Mouse (Mus musculus): ENCODE results near the gene Ddx51. TPM values are rescaled to one million over a fixed set of nuclear protein-coding genes. Genes with fewer than 3 reads are reported as not detected.

The Ddx51 gene
- 13.9 and 14.8 TPM in 2 replicates for polyA plus RNA-seq (2015; fragmentation: Nextera tagmentation; extraction: Ambion mirVana)

GRCm38 (mm10) chr5:110652719-110653648, at the start of gene Ddx51, which contains the start of gene Noc4l:
TSS of gene Ddx51 (plus strand) at chr5:110653451.
TSS of gene Noc4l (minus strand) at chr5:110653417.
- Histone ChIP-seq H3K4me1 (ENCODE audit: control insufficient read depth, insufficient read depth, low read length) (peaks cover 13% of the 10 kb centered on the region), H3K36me3 (ENCODE audit: control insufficient read depth, insufficient read depth) (peaks cover 44% of the 10 kb centered on the region), H3K9me3 (replicated peaks; ENCODE audit: control insufficient read depth, low read length) (no peaks in the 10 kb centered on the region), H3K4me3 (ENCODE audit: low read length) (peak within 1 kb of the TSS; percentile 96), H3K27ac (ENCODE audit: low read length) (no peak within 1 kb of the TSS; the same call in 1 of the 2 replicates), H3K4me2 (ENCODE audit: low read depth, low read length) (peak within 1 kb of the TSS; percentile 80), H3K9ac (ENCODE audit: low read length) (peak within 1 kb of the TSS; percentile 93), H3K27me3 (ENCODE audit: control insufficient read depth, insufficient read depth, low read length) (no peaks in the 10 kb centered on the region)
- WGBS: 1% methylated on average over 91 of the region's 91 CpGs
- peak; percentile 72 for ATAC-seq (replicated peaks; ENCODE audit: extremely low read depth, insufficient read depth, low FRiP score)

- ATAC-seq (replicated peaks; ENCODE audit: extremely low read depth, insufficient read depth, low FRiP score): no peak
- Histone ChIP-seq H3K4me1 (ENCODE audit: control insufficient read depth, insufficient read depth, low read length) (no peaks in the 10 kb centered on the region), H3K4me2 (ENCODE audit: low read depth, low read length) (no peak overlapping the region), H3K27ac (ENCODE audit: low read length) (no peak overlapping the region), H3K9me3 (replicated peaks; ENCODE audit: control insufficient read depth, low read length) (no peaks in the 10 kb centered on the region), H3K9ac (ENCODE audit: low read length) (no peak overlapping the region), H3K27me3 (ENCODE audit: control insufficient read depth, insufficient read depth, low read length) (0 out of 2 replicates have a peak, but pooled peaks cover 3% of the 10 kb centered on the region), H3K36me3 (ENCODE audit: control insufficient read depth, insufficient read depth) (no peaks in the 10 kb centered on the region), H3K4me3 (ENCODE audit: low read length) (no peak overlapping the region)
- WGBS: 73% methylated on average over 2 of the region's 2 CpGs
Observed at GRCm38 (mm10) chr5:110604311-110604710, 48.9 kb upstream of the Ddx51 start.

GRCm38 (mm10) chr5:110605531-110606221, 47.6 kb upstream of the Ddx51 start:
- Histone ChIP-seq H3K36me3 (ENCODE audit: control insufficient read depth, insufficient read depth) (no peaks in the 10 kb centered on the region), H3K27me3 (ENCODE audit: control insufficient read depth, insufficient read depth, low read length) (no peaks in the 10 kb centered on the region), H3K4me2 (ENCODE audit: low read depth, low read length) (no peak overlapping the region), H3K9ac (ENCODE audit: low read length) (no peak overlapping the region), H3K9me3 (replicated peaks; ENCODE audit: control insufficient read depth, low read length) (no peaks in the 10 kb centered on the region), H3K4me3 (ENCODE audit: low read length) (no peak overlapping the region), H3K27ac (ENCODE audit: low read length) (no peak overlapping the region), H3K4me1 (ENCODE audit: control insufficient read depth, insufficient read depth, low read length) (no peaks in the 10 kb centered on the region)
- no peak for ATAC-seq (replicated peaks; ENCODE audit: extremely low read depth, insufficient read depth, low FRiP score)
- WGBS: 42% methylated on average over 5 of the region's 5 CpGs

GRCm38 (mm10) chr5:110607767-110608166, 45.5 kb upstream of the Ddx51 start:
- 51% methylated on average over 3 of the region's 3 CpGs for WGBS
- Histone ChIP-seq H3K4me1 (ENCODE audit: control insufficient read depth, insufficient read depth, low read length) (no peaks in the 10 kb centered on the region), H3K36me3 (ENCODE audit: control insufficient read depth, insufficient read depth) (no peaks in the 10 kb centered on the region), H3K27me3 (ENCODE audit: control insufficient read depth, insufficient read depth, low read length) (no peaks in the 10 kb centered on the region), H3K9me3 (replicated peaks; ENCODE audit: control insufficient read depth, low read length) (no peaks in the 10 kb centered on the region), H3K4me3 (ENCODE audit: low read length) (no peak overlapping the region), H3K9ac (ENCODE audit: low read length) (no peak overlapping the region), H3K27ac (ENCODE audit: low read length) (no peak overlapping the region), H3K4me2 (ENCODE audit: low read depth, low read length) (no peak overlapping the region)
- ATAC-seq (replicated peaks; ENCODE audit: extremely low read depth, insufficient read depth, low FRiP score): no peak

- H3K9me3 ChIP-seq (replicated peaks; ENCODE audit: control insufficient read depth, low read length): no peaks in the 10 kb centered on the region
- no peaks in the 10 kb centered on the region for H3K4me1 ChIP-seq (ENCODE audit: control insufficient read depth, insufficient read depth, low read length)
- ATAC-seq (replicated peaks; ENCODE audit: extremely low read depth, insufficient read depth, low FRiP score): no peak; the same call in 1 of the 2 replicates
- no peaks in the 10 kb centered on the region for H3K27me3 ChIP-seq (ENCODE audit: control insufficient read depth, insufficient read depth, low read length)
- H3K27ac ChIP-seq (ENCODE audit: low read length): no peak overlapping the region
- no peak overlapping the region for H3K9ac ChIP-seq (ENCODE audit: low read length)
- H3K4me2 ChIP-seq (ENCODE audit: low read depth, low read length): no peak overlapping the region
- no peak overlapping the region for H3K4me3 ChIP-seq (ENCODE audit: low read length)
- no peaks in the 10 kb centered on the region for H3K36me3 ChIP-seq (ENCODE audit: control insufficient read depth, insufficient read depth)
- WGBS: 70% methylated on average over 6 of the region's 6 CpGs
Observed at GRCm38 (mm10) chr5:110608336-110608735, 44.9 kb upstream of the Ddx51 start.

GRCm38 (mm10) chr5:110608941-110609340, 44.3 kb upstream of the Ddx51 start:
- H3K36me3 ChIP-seq (ENCODE audit: control insufficient read depth, insufficient read depth): no peaks in the 10 kb centered on the region
- no peaks in the 10 kb centered on the region for H3K4me1 ChIP-seq (ENCODE audit: control insufficient read depth, insufficient read depth, low read length)
- no peak overlapping the region for H3K9ac ChIP-seq (ENCODE audit: low read length)
- no peak for ATAC-seq (replicated peaks; ENCODE audit: extremely low read depth, insufficient read depth, low FRiP score)
- no peak overlapping the region for H3K4me3 ChIP-seq (ENCODE audit: low read length)
- H3K9me3 ChIP-seq (replicated peaks; ENCODE audit: control insufficient read depth, low read length): no peaks in the 10 kb centered on the region
- 71% methylated on average over 8 of the region's 8 CpGs for whole genome bisulfite sequencing
- H3K27me3 ChIP-seq (ENCODE audit: control insufficient read depth, insufficient read depth, low read length): no peaks in the 10 kb centered on the region
- no peak overlapping the region for H3K27ac ChIP-seq (ENCODE audit: low read length)
- no peak overlapping the region for H3K4me2 ChIP-seq (ENCODE audit: low read depth, low read length)

- Histone ChIP-seq H3K36me3 (ENCODE audit: control insufficient read depth, insufficient read depth) (no peaks in the 10 kb centered on the region), H3K9ac (ENCODE audit: low read length) (no peak overlapping the region), H3K4me1 (ENCODE audit: control insufficient read depth, insufficient read depth, low read length) (no peaks in the 10 kb centered on the region), H3K27me3 (ENCODE audit: control insufficient read depth, insufficient read depth, low read length) (no peaks in the 10 kb centered on the region), H3K4me2 (ENCODE audit: low read depth, low read length) (no peak overlapping the region), H3K9me3 (replicated peaks; ENCODE audit: control insufficient read depth, low read length) (no peaks in the 10 kb centered on the region), H3K4me3 (ENCODE audit: low read length) (no peak overlapping the region), H3K27ac (ENCODE audit: low read length) (no peak overlapping the region)
- WGBS: 66% methylated on average over 3 of the region's 3 CpGs
- no peak for ATAC-seq (replicated peaks; ENCODE audit: extremely low read depth, insufficient read depth, low FRiP score)
Observed at GRCm38 (mm10) chr5:110609425-110609824, 43.8 kb upstream of the Ddx51 start.

- Histone ChIP-seq H3K4me1 (ENCODE audit: control insufficient read depth, insufficient read depth, low read length) (no peaks in the 10 kb centered on the region), H3K9ac (ENCODE audit: low read length) (no peak overlapping the region), H3K36me3 (ENCODE audit: control insufficient read depth, insufficient read depth) (no peaks in the 10 kb centered on the region), H3K27ac (ENCODE audit: low read length) (no peak overlapping the region), H3K4me3 (ENCODE audit: low read length) (no peak overlapping the region), H3K4me2 (ENCODE audit: low read depth, low read length) (no peak overlapping the region), H3K27me3 (ENCODE audit: control insufficient read depth, insufficient read depth, low read length) (no peaks in the 10 kb centered on the region), H3K9me3 (replicated peaks; ENCODE audit: control insufficient read depth, low read length) (no peaks in the 10 kb centered on the region)
- 72% methylated on average over 5 of the region's 5 CpGs for whole genome bisulfite sequencing
- no peak for ATAC-seq (replicated peaks; ENCODE audit: extremely low read depth, insufficient read depth, low FRiP score)
Observed at GRCm38 (mm10) chr5:110609868-110610267, 43.4 kb upstream of the Ddx51 start.

GRCm38 (mm10) chr5:110610484-110610883, 42.8 kb upstream of the Ddx51 start:
- no peak overlapping the region for H3K4me3 ChIP-seq (ENCODE audit: low read length)
- H3K4me1 ChIP-seq (ENCODE audit: control insufficient read depth, insufficient read depth, low read length): no peaks in the 10 kb centered on the region
- 79% methylated on average over 7 of the region's 7 CpGs for WGBS
- no peak overlapping the region for H3K9ac ChIP-seq (ENCODE audit: low read length)
- H3K27ac ChIP-seq (ENCODE audit: low read length): no peak overlapping the region
- no peaks in the 10 kb centered on the region for H3K27me3 ChIP-seq (ENCODE audit: control insufficient read depth, insufficient read depth, low read length)
- ATAC-seq (replicated peaks; ENCODE audit: extremely low read depth, insufficient read depth, low FRiP score): no peak
- H3K36me3 ChIP-seq (ENCODE audit: control insufficient read depth, insufficient read depth): no peaks in the 10 kb centered on the region
- no peaks in the 10 kb centered on the region for H3K9me3 ChIP-seq (replicated peaks; ENCODE audit: control insufficient read depth, low read length)
- H3K4me2 ChIP-seq (ENCODE audit: low read depth, low read length): no peak overlapping the region

All from heart, embryonic 16.5 days (tissue).